Mouse (Mus musculus) cerebellum, postnatal 25 days (tissue): ENCODE measurements around the gene Cnksr1.
A peak's percentile ranks its signal among the peaks of the same experiment; 100 is the strongest.

Source experiments
- DNase-seq, 2 experiments: peaks; one replicate each; pipeline ENCODE4 v3.0.0; 2021; ENCODE audit warnings: mixed read lengths in 2 of 2

The Cnksr1 gene

DNA sequence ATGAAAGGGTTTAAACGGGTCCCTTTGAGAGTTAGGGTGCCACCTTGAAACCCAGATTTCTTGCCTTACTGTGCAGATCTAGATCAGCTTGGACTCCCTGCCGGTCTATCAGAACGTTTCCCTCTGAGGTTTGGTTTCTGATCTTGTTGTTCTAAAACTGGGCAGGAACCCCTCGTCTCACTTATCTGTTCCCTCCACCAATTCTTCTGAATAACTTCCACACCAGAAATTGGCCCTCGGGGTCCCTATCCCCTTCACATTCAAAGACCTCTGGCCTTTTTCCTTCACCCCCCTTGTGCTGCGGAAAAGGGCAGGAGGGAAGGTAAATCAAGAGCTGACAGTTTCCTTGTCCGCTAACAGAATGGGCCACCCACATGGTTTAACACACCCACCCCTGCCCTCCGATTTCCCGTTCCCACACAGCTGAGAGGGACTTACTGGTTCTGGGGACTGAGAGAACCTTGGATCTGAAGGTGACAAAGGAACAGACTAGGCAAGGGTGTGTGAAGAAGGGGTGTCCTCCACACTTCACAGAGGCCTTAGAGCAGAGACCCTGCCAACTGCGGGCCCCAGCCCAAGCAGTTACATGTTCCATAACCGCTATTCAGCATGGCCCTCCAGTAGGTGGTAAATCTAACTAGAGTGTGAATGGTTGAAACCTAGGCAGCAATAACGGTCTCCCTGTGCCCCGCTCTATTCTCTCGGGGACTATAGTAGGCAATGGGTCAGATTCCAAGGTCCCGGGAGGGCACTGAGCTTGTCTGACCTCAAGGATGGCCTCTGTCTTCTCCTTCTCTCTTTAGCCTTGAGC lies 14.9 kb upstream of the Cnksr1 start:
- DNase-seq = no peak

DNA sequence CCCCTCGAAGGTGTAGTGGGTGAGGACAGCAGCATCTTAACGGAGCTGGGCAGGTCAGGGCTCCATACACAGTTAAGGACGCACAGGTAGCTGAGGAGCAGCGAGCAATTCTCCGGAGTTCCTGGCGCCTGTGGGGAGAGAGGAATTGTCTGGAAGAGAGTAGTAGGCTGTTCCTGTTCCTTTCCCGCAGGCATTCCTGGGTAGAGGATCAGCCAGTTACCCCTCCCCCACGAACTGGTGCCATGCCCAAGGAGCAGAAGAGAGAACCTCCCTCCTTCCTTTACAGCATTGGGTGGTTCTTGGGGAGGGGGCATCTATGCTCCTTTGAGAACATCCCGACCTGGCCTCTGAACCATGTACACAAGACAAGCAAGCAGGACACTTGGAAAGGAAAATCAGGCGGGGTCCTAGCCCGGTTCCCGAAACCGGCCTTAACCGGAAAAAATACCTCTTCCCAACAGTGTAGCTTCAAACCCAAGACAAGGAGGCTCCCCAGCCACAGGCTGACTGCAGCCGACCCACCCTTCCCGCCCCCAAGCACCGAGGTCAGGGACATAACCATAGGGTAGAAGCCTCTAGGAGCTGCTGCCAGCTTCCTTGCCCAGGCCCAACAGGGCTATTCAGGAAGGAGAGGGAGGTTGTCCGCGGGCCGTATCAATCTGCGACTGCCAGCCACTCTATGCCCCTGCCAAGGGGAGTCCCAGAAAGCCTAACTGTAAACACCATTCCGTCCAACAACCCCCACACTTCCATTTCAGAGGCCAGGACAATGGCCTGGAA lies 14.1 kb upstream of the Cnksr1 start:
- DNase-seq = no peak

DNA sequence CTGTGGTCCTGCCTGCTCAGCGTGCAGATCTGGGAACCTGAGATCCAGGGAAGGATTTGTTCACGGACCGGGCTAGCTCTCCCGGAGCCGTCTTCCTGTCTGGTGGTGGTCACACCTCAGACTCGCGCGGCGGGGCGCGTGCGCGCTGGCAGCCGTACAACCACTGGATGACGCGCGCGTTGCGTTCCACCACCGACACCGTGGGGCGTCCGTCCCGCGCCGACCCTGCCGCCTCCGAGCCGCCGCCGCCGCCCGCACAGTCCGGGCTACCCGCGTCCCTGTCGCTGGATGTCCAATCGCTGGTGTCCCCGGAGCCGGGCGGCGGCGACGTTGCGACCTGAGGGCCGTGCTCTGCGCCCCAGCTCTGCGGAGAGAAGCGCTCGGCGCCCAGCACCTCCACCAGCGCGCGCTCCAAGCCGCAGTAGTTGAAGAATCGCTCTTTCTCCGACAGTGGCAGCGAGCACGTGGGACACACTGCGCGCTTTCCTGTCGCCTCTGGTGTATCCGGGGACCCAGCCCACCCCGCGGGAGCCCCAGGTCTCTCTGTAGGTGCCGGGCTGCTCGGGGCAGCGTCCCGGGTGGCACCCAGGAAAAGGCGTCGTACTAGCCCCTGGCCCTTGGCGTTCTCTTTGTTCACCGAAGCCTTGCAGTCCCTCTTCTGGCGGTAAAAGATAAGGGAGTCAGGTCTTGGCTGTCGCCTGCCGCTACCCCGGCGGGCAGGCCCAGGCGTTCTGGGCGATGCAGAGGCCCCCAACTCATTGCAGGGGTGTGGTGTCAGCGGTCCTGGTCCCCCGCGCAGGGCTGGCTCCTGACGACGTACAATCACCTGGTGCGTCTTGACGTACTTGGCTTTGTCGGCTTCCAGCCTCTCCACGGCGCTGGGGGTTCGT lies 13.3 kb upstream of the Cnksr1 start:
- peak; percentile 52 to 58 for DNase-seq

DNA sequence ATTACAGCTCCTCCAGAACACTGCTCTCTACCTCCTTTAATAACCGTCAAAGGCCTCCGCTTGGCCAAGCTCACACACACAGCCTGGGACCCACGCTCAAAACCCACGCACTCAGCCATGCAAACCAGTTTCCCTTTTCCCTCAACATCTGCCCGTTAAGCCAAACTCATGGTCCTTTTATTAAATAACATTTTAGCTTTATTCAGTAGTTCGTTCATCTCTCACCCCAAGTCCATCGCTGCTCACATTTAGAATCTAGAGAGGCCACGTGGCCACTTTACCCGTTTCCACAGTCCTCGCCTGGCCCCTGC lies 12.7 kb upstream of the Cnksr1 start:
- no peak for DNase-seq

DNA sequence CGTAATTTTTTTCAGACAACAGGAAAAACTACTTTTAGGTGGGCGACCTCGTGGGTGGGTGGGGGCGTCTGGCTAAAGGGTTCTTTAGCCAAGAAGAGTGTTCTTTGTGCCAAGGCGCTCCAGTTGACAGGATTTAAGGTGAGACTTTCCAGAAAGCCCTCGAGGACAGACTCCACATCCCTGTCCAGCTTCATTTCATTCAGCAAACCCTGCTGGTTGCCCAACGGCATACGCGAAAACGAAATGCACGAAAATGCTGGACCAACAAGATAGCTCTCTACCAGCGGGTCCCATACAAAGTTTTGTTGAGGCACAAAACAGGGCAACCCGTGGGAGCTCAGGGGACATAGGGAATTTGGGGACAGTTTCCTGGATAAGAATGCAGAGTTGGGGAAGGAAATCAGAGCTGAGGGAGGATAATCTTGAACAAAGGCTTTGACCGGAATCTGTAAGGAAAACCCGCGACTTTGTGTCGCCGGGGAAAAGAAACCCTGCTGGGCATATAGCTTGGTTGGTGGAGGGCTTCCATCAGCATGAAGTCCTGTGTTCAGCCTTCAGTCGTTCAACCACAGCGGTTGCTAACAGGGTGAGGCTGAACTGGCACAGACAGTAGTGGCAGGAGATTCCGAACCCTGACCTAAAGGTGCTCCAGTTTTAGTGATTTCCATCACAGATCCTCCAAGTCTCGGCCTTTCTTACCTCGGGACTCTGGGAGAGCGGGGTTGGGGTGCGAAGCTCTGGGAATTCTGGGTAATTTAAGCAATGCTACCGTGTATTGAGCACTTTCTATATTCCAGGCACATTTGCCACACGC lies 12.1 kb upstream of the Cnksr1 start:
- no peak for DNase-seq

DNA sequence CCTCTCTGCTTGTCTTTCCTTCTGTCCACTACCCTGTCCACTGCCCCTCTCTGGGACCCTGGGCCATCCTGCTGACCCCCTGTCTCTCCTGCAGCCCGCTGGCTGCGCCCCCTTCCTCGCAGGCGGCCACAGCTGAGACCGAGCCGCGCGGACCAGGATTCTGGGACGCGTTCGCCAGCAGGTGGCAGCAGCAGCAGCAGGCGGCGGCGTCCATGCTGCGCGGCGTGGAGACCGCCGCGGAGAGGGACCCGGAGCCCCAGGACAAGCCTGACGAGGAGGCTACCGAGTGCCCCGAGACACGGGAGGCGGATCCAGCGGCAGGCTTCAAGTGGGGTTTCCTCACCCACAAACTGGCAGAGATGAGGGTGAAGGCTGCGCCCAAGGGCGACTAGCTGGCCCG lies 11.5 kb upstream of the Cnksr1 start:
- DNase-seq = peak; percentile 74 to 84

DNA sequence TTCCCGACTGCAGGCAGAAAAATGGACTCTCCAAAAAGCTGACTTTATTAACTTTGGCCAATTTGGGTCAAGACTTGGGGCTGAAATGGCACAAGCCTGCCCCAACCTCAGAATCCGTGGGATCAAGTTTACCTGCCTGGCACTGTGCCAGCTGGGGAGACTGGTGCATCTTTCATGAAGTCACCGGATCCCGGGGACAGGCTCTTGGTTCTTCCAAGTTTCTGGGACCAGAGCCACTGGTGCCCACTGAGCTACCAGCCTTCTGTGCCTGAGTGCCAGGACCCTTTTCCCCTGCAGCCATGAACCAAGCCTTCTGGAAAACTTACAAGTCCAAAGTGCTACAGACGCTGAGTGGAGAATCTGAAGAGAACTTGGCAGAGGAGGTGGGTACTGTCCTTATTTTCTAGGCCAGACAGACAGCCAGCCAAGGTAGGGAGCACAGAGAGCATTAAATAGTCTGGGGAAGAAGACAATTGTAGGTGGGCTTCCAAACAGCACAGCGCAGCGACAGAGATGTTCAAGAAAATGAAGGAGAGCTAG lies 8.6 kb upstream of the Cnksr1 start, which contains the start of gene Gm30191:
Gene Gm30191 (plus strand): TSS at position 217 of the 540 bp plus-strand sequence.
- DNase-seq = peak; percentile 26 to 45

DNA sequence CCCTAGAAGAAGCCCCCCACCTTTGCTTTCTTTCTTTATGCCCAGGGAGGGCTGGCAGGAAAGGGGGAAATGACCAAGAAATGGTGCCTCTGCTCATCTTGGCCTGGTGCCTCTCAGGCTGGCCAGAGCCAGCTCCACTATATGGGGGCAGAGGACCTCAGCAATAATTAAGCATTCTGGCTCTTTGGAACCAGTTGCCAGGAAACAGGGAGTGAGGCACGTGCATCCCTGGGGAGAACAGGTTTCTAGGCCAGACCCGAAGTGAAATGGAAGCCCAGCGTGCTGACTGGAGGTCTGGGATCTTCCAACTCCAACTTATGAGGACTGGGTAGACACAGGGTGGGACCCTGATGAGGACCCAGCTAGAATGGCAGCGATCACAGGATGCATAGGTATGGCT lies 8.1 kb upstream of the Cnksr1 start:
- DNase-seq = no peak

DNA sequence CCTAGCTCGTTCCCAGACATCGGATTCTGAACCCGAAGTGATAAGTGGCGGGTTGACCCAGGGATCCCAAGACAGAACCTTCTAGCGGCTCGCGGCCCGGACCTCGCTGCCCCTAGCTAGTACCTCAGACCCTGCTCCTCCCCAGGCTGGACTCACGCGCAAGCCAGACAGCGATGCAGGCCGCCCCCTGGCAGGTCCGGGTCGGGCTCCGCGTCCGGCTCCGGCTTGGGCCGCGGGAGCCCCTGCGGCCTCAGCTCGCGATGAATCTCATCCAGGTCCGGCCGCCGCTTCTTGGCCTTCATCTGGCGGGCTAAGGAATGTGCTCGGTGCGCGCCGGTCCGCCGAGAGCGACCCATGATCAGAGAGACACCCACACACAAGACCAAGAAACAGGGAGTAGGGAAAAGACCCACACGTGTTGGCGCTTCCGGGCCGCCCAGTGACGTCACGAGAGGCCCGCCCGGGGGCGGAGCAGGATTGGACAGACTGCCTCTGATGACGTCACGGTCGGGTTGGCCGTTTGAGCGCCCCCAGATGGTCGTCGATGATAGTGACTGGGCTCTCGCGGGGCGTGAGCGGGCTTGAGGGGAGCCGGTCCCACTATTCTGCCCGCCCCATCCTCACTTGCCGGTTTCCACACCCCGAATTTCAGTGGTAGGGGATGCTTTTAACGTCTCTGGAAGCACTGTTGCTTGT lies 7.1 kb upstream of the Cnksr1 start, which contains the start of gene Zfp593:
Gene Zfp593 (minus strand): TSS at position 445 of the 696 bp plus-strand sequence.
- DNase-seq = peak; percentile 96 to 98

DNA sequence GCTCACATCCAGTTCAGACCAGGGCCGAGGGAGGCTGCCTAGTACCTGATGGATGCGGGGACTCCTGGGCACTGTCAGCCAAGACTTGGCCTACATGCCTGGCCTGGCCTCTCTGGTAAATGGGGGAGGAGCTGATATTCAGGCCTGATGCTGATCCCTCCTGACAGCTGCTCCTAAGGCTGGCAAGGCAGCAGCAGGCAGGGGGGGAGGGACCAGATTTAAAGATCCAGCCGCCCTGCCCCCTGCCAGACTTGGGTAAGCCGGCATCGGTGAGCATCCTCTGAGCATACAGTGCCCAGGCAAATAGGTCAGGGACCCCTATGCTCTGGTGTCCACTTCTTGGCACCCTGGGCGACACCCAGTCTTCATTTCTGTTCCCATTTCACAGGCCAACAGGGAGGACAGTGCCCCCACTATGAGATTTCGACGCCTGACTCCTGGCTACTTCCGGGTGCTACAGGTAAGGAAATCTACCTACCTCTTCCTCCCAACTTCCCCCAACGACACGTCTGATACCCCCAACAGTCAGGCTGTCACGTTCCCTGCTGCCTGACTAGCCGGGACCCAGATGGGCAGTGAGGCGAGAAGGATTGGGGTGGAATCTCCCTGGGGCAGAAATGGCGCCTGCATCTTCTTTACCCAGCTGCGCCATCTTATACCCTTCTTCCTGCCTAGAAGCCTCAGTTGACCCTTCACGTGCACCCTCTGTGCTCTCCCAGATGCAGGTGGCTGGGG lies 5.5 kb upstream of the Cnksr1 start, which contains the start of gene E130218I03Rik:
Gene E130218I03Rik (plus strand): TSS at position 147 of the 735 bp plus-strand sequence.
- no peak for DNase-seq

DNA sequence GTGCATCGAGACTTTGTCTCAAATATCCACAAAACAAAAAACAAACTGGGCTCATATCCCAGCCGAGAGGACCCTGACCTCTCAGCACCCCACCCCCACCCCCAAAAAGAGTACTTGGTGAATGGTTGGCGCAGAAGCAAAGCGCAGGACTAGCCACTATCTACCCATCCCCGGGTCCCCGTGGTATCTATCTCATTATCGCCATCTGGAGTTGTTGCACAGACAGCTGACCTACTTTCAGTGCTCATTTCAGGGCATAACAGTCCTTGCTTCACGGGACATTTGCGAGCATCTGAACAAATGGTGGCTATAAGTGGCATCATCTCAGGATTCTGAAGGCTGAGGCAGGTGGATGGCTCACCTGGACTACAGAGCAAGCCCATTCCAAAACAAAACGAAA lies 487 bp upstream of the Cnksr1 start:
- peak in 1 of 2 experiments; percentile 30 for DNase-seq

DNA sequence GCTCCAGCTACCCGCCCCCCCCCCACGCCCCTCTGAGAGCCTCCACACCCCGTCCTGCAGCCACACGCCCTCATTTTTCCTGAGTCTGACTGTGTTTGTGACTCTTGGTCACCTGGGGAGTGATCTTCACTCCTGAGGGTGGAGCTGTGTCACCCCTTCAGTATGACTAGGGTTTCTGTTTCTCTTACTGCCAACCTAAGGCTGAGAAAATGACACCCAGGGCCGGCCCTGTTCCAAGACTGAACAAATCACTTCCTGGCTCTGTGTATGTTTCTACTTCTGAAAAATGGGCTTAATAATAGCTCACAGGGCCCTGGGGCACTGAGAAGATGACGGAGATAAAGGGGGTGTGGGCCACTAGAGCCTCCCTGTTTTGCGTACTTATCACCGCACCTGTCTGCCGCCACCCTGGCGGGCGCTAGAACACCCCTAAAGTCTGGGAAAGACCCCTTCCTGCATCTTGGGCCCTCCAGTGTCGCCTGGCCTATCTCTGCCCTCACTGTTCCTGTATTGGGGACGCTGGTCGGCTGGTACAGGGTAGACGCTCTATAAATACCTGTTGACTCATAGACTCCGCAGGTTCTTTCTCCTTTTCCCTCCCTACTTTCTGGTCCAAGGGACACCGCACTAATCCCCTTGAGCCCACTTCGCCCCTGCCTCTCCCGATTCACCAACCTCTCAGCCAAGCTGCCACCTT lies 469 bp downstream of the Cnksr1 start:
- DNase-seq = no peak

DNA sequence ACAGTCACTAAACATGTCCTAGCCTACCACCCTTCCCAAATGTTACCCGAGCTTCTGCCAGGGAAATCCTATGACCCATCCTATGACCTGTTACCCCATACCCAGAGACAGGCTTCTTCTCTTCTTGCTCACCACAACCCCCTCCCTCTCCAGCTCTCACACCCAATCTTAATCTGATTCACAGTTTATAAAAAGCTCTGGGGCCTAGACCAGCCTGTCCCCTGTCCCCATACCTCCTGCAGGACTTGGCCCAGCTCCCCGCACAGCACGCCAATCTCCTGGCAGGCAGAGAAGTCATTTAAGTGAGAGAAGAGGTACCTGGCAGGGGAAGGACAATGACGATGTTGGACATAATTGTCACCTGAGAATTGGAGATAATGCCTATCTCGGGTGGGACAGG lies 3.3 kb downstream of the Cnksr1 start:
- DNase-seq = no peak

DNA sequence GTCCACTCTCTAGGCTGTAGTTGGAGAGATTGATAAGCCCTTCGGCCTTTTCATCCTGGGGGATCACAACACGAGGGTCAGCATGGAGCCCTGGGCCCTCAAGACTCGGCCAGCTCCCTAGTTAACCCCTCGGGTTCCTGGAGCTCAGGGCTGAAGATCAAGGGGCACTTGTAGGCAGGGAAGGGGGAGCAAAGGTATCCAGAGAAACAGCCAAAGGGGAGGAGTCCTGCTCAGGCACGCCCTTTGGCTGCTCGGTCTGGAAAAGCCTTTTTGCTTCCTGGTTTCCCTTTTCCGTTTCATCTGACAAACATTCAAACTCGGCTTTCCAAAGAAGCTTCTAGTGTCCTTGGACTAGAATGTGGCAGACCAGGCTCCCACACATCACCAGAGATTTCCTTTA lies 7.8 kb downstream of the Cnksr1 start:
- no peak for DNase-seq

DNA sequence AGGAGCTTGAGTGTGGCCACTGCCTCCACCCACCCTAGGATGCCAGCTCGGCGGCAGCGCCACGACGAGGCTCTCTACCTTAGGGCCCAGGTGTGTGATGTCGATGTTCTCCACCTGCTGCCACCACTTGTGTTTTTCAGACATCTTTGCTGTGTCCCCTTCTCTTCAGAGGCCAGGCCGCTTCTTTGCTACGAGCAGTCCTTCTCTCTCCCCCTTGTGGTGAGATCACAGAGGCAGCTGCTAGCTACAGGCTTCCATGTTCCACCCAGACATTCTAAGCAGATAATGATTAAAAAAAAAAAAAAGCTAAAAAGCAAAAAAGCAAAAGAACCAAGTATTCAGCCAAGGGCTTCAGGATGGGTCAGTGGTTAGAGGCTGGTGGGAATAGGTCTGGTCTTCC lies 11.0 kb downstream of the Cnksr1 start, which contains the start of gene Catsper4:
Gene Catsper4 (minus strand): TSS at position 190 of the 400 bp plus-strand sequence.
- no peak for DNase-seq

DNA sequence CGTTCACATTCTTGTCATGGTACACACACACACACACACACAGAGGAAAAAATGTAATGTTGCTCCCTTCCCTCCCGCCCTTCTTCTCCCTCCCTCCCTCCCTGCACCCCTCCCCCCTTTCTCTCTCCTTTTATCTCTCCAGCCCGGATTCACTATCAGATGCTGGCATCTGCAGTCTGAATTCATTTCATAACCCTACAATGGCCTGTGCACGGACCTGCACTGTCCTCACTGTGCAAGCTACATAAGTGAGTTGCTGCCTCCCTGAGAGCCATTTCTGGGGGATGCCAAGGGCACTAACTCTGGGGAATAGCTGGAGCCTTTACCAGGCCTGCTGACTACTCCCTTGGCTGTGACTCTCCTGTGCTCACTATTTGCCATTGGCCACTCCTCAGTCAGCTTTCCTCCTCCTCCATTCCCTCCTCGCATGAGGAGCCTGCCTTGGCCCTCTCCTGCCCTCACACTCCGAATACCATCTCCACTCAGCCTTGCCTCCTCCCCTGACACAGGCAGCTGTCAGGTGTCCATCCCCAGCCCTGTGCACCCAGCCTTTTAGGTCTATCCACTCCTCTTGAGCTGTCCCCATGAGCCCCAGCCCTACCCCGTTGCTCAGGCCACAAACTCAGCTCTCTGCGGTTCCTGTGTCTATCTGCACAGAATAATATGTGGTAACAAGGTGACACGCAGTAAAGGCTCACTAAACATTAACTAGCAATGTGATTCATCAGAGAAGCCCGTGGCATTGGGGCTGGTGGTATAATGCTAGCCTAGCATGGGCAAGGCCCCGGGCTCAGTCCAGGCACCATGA lies 15.2 kb downstream of the Cnksr1 start:
- no peak for DNase-seq

DNA sequence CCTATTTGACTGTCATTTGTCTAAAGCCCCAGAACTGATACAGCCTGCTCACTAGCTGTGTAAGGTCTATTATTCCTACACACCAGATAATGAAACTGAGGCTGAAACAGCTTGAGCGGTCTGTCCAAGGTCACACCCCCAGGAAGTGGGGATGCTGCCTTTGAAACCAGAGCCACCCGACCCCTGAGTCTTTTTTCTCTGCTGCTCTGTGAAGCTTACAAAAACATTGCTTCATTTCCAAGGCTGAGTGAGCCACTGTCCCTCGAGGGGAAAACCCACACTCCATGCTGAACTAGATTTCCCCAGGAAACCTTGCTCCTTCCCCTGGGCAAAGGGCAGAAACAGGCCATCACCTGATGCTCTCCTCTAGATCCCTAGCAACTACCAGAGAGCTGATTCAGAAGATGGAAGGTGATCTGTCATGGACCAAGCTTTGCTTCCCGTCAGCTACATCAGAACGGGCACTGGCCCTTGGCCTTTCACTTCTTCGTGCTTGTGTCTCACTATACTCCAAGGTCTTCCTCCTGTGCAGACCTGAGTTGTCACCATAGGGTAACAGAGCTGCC lies 31.6 kb downstream of the Cnksr1 start:
- no peak for DNase-seq

DNA sequence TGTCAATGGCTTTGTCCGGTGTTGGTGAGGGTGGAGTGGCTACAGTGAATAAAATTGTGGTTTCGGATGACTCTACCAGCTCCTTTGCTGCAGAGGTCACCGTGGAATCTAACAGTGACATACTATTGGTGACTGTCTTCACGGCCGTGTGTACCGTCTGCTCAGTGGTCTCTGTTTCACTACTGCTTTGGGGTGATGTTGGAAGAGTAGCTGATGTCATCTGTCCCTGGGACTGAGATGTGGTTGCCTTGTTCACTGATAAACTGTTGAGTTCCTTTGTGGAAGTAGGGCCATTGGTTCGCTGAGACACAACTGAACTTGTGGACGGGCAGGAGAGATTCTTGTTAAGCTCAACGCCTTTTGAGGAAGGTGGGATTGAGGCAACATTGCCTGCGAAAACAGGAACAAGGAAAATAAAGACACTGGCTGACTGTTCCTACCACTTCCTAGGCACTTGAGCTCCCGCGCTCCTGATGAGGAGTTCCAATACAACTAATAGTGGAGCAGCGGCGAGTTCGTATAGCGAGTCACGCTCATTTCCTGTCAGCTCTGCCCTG lies 34.8 kb downstream of the Cnksr1 start:
- no peak for DNase-seq
